Mouse (Mus musculus) midbrain, embryonic 13.5 days (tissue): ENCODE measurements around the gene Lrrc28. TPM values are rescaled to one million over a fixed set of nuclear protein-coding genes. Genes with fewer than 3 reads are reported as not detected.
A peak's percentile ranks its signal among the peaks of the same experiment; 100 is the strongest.

Experiments
- ATAC-seq: fragments of 200-750 bp; cut with Nextera tagmentation; 2 replicates; pipeline ENCODE4 v1.8.0; 2017; ENCODE audit warnings: mild to moderate bottlenecking, moderate TSS enrichment, moderate library complexity
- H3K27ac ChIP-seq: fragments of 300-500 bp; sonication (generic); 2 replicates; pipeline ENCODE4 v1.5.1; 2015; ENCODE audit warnings: inconsistent platforms, mild to moderate bottlenecking, moderate library complexity
- H3K27me3 ChIP-seq: fragments of 300-500 bp; sonication (generic); 2 replicates; pipeline ENCODE4 v1.6.1; 2015; ENCODE audit warnings: mild to moderate bottlenecking, inconsistent platforms
- H3K36me3 ChIP-seq: fragments of 300-500 bp; sonication (generic); 2 replicates; pipeline ENCODE4 v1.6.1; 2015; ENCODE audit warnings: mild to moderate bottlenecking, inconsistent platforms
- H3K4me1 ChIP-seq: fragments of 300-500 bp; sonication (generic); replicated peaks from 2 replicates; pipeline ENCODE4 v1.6.1; 2015; ENCODE audit warnings: inconsistent platforms
- H3K4me2 ChIP-seq: fragments of 300-500 bp; sonication (generic); replicated peaks from 2 replicates; pipeline ENCODE4 v1.6.1; 2015; ENCODE audit warnings: moderate library complexity, mild to moderate bottlenecking, inconsistent platforms
- H3K4me3 ChIP-seq: fragments of 300-500 bp; sonication (generic); replicated peaks from 2 replicates; pipeline ENCODE4 v1.5.1; 2015; ENCODE audit warnings: mild to moderate bottlenecking, inconsistent platforms
- H3K9ac ChIP-seq: fragments of 300-500 bp; sonication (generic); replicated peaks from 2 replicates; pipeline ENCODE4 v1.6.1; 2015; ENCODE audit warnings: mild to moderate bottlenecking, inconsistent platforms
- H3K9me3 ChIP-seq: fragments of 300-500 bp; sonication (generic); 2 replicates; pipeline ENCODE4 v1.6.1; 2016; ENCODE audit warnings: mild to moderate bottlenecking, inconsistent platforms
- WGBS: fragments of 180-500 bp; shearing (Covaris S2); methylation state at CpG from one replicate; pipeline ENCODE4 v1.1.7; 2015; 5-methylcytosine and 5-hydroxymethylcytosine counted together
- polyA plus RNA-seq: library from polyadenylated mRNA; unstranded; fragments of >200 nt; fragmentation: Nextera tagmentation; extraction: Ambion mirVana; gene quantifications from 2 replicates; pipeline ENCODE4 v1.2.1, GENCODE M21; 2015

Gene Lrrc28
- 33.3 and 34.4 TPM in 2 replicates for polyA plus RNA-seq

GRCm38 (mm10) chr7:67644833-67645680 lies at the start of gene Lrrc28:
Gene Lrrc28 (minus strand): TSS chr7:67645268.
- H3K9ac ChIP-seq: peak within 1 kb of the TSS; percentile 85
- WGBS: under 1% methylated on average over 55 of the region's 55 CpGs
- ATAC-seq: peak; percentile 99

GRCm38 (mm10) chr7:67692791-67693538 lies 47.9 kb upstream of the Lrrc28 start:
- Histone ChIP-seq H3K9me3 (no peaks in the 10 kb centered on the region), H3K9ac (no peak overlapping the region), H3K27me3 (no peaks in the 10 kb centered on the region), H3K36me3 (no peaks in the 10 kb centered on the region; the same call in 1 of the 2 replicates), H3K4me2 (no peak overlapping the region), H3K27ac (no peak overlapping the region), H3K4me3 (no peak overlapping the region), H3K4me1 (no peaks in the 10 kb centered on the region)
- ATAC-seq: no peak
- WGBS: 91% methylated on average over 23 of the region's 23 CpGs

More at GRCm38 (mm10) chr7:67644833-67645680, at the start of gene Lrrc28:
- Histone ChIP-seq H3K9me3 (no peaks in the 10 kb centered on the region), H3K4me3 (peak within 1 kb of the TSS; percentile 72), H3K4me2 (peak within 1 kb of the TSS; percentile 75), H3K27ac (peak within 1 kb of the TSS; percentile 90), H3K36me3 (peaks cover 5% of the 10 kb centered on the region), H3K27me3 (no peaks in the 10 kb centered on the region), H3K4me1 (peaks cover 42% of the 10 kb centered on the region)

DNA sequence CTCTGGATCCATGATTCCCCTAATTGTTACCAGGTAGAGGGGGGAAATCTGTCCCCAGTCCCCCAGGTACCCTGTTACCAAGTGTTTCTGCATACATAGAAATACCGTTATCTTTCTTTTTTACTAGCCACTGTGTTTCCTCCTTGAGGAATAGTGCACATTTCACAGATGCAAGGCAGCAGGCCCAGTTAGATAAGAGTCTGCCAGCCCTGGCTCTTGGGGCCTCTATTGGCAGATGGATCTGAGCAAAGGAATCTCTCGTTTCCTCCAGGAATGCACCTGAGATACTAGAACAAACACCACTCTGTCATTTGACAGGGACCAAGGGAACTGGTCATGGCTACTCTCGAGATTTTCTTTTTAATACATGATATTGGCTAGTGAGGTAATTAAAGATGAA lies 47.1 kb upstream of the Lrrc28 start:
- no peak for ATAC-seq
- Histone ChIP-seq H3K4me3 (no peak overlapping the region), H3K27ac (no peak overlapping the region), H3K9me3 (no peaks in the 10 kb centered on the region), H3K27me3 (no peaks in the 10 kb centered on the region), H3K36me3 (no peaks in the 10 kb centered on the region; the same call in 1 of the 2 replicates), H3K4me1 (no peaks in the 10 kb centered on the region), H3K9ac (no peak overlapping the region), H3K4me2 (no peak overlapping the region)
- 87% methylated on average over 3 of the region's 3 CpGs for WGBS

GRCm38 (mm10) chr7:67691036-67691435 lies 46.0 kb upstream of the Lrrc28 start:
- no peaks in the 10 kb centered on the region for H3K4me1 ChIP-seq
- 84% methylated on average over 6 of the region's 6 CpGs for WGBS
- H3K36me3 ChIP-seq: no peaks in the 10 kb centered on the region; the same call in 1 of the 2 replicates
- H3K9ac ChIP-seq: no peak overlapping the region
- H3K27me3 ChIP-seq: no peaks in the 10 kb centered on the region
- H3K27ac ChIP-seq: no peak overlapping the region
- no peaks in the 10 kb centered on the region for H3K9me3 ChIP-seq
- no peak overlapping the region for H3K4me2 ChIP-seq
- no peak overlapping the region for H3K4me3 ChIP-seq
- ATAC-seq: no peak

GRCm38 (mm10) chr7:67689793-67690192 lies 44.7 kb upstream of the Lrrc28 start:
- 84% methylated on average over 7 of the region's 7 CpGs for WGBS

GRCm38 (mm10) chr7:67688281-67688680 lies 43.2 kb upstream of the Lrrc28 start:
- H3K27ac ChIP-seq: no peak overlapping the region
- WGBS: 59% methylated on average over 3 of the region's 3 CpGs
- no peaks in the 10 kb centered on the region for H3K4me1 ChIP-seq
- H3K4me2 ChIP-seq: no peak overlapping the region
- no peaks in the 10 kb centered on the region for H3K27me3 ChIP-seq
- no peak for ATAC-seq
- no peaks in the 10 kb centered on the region for H3K9me3 ChIP-seq
- no peak overlapping the region for H3K4me3 ChIP-seq
- H3K36me3 ChIP-seq: peaks cover 7% of the 10 kb centered on the region
- no peak overlapping the region for H3K9ac ChIP-seq

More at GRCm38 (mm10) chr7:67689793-67690192, 44.7 kb upstream of the Lrrc28 start:
- no peak overlapping the region for H3K4me2 ChIP-seq
- no peaks in the 10 kb centered on the region for H3K27me3 ChIP-seq
- no peaks in the 10 kb centered on the region for H3K4me1 ChIP-seq
- no peaks in the 10 kb centered on the region for H3K9me3 ChIP-seq
- no peak overlapping the region for H3K4me3 ChIP-seq
- H3K36me3 ChIP-seq: peaks cover 7% of the 10 kb centered on the region
- H3K27ac ChIP-seq: no peak overlapping the region
- no peak overlapping the region for H3K9ac ChIP-seq
- ATAC-seq: no peak

DNA sequence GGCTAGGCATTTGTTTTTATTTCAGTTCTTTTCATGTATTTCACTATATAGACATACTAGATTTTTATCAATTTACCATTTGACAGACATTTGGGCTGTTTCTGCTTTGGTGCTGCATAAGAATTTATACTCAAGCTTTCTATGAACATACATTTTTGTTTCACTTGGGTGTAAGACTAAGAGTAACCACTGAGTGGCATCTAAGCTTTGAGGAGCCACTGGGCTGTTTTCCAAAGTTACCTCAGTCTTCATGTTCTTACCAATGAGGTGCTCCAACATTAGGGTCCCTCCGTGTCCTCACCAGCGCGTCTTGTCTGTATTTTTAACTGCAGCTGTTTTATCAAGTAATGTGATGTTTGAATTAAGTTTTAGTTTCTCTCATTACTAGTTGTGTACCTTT lies 41.5 kb upstream of the Lrrc28 start:
- ATAC-seq: no peak
- H3K9me3 ChIP-seq: no peaks in the 10 kb centered on the region
- 97% methylated on average over 3 of the region's 3 CpGs for WGBS

GRCm38 (mm10) chr7:67683006-67683405 lies 37.9 kb upstream of the Lrrc28 start:
- Histone ChIP-seq H3K4me3 (no peak overlapping the region), H3K9me3 (no peaks in the 10 kb centered on the region), H3K27me3 (no peaks in the 10 kb centered on the region), H3K27ac (no peak overlapping the region), H3K4me1 (no peaks in the 10 kb centered on the region), H3K4me2 (no peak overlapping the region), H3K36me3 (peaks cover 7% of the 10 kb centered on the region), H3K9ac (no peak overlapping the region)
- no peak for ATAC-seq
- WGBS: 90% methylated on average over 16 of the region's 16 CpGs

More for the DNA sequence above, 41.5 kb upstream of the Lrrc28 start:
- no peak overlapping the region for H3K4me3 ChIP-seq
- no peak overlapping the region for H3K4me2 ChIP-seq
- no peak overlapping the region for H3K27ac ChIP-seq
- no peak overlapping the region for H3K9ac ChIP-seq
- peaks cover 7% of the 10 kb centered on the region for H3K36me3 ChIP-seq
- H3K4me1 ChIP-seq: no peaks in the 10 kb centered on the region
- no peaks in the 10 kb centered on the region for H3K27me3 ChIP-seq

DNA sequence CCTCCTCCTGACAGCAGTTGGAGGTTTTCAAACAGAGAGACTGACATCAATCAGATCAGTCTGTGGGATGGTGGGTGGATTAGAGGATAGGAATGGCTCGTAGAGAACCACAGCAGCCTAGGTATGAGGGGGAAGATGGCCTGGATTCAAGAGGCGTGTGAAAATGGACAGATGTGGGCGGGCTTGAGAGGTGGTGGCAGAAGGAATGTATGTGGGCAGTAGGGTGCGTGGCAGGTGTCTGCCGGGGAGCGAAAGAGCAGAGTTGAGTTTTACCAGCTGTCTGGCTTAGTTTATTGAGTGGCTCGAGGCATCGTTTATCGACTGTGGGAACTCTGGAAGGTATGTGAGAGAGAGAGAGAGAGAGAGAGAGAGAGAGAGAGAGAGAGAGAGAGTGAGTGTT lies 36.0 kb upstream of the Lrrc28 start:
- Histone ChIP-seq H3K4me3 (no peak overlapping the region), H3K36me3 (peaks cover 7% of the 10 kb centered on the region), H3K9me3 (no peaks in the 10 kb centered on the region), H3K4me2 (no peak overlapping the region), H3K27ac (no peak overlapping the region), H3K27me3 (no peaks in the 10 kb centered on the region), H3K9ac (no peak overlapping the region), H3K4me1 (no peaks in the 10 kb centered on the region)
- ATAC-seq: no peak
- WGBS: 88% methylated on average over 9 of the region's 9 CpGs

DNA sequence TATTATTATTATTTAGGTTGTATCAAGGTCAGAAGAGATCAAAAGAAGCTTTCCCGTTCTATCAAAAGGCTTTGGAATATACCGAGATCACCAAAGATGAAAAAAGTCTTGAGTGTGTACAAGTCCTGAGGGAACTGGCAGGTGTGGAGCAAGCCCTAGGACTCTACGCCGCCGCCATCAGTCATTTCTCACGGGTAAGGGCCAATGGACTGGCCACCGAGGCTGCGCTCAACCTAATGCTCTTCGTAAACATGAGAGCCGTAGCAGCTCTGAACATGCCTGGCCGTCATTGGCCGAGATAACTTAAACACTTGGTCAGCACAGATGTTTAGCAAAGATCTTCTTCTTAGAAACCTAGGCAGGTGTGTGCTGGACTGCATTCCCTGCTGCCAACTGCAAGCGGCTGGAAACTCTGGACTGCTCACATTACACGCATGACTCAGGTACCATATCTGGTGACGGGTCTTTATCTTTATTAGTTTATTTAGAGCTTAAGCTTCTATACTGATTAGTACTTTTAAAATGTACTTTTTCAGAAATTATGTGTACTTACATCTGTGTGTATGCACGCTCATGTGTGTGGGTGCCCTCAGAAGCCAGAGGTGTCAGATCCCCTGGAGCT lies 33.9 kb upstream of the Lrrc28 start:
- H3K4me3 ChIP-seq: no peak overlapping the region
- no peak overlapping the region for H3K9ac ChIP-seq
- H3K4me1 ChIP-seq: no peaks in the 10 kb centered on the region
- WGBS: 94% methylated on average over 16 of the region's 16 CpGs
- no peak overlapping the region for H3K27ac ChIP-seq
- no peak overlapping the region for H3K4me2 ChIP-seq
- no peaks in the 10 kb centered on the region for H3K9me3 ChIP-seq
- H3K36me3 ChIP-seq: no peaks in the 10 kb centered on the region
- no peak for ATAC-seq
- no peaks in the 10 kb centered on the region for H3K27me3 ChIP-seq

GRCm38 (mm10) chr7:67673656-67674055 lies 28.6 kb upstream of the Lrrc28 start:
- Histone ChIP-seq H3K4me1 (no peaks in the 10 kb centered on the region), H3K27me3 (no peaks in the 10 kb centered on the region), H3K4me3 (no peak overlapping the region), H3K27ac (no peak overlapping the region), H3K9me3 (no peaks in the 10 kb centered on the region), H3K36me3 (peaks cover 17% of the 10 kb centered on the region), H3K4me2 (no peak overlapping the region), H3K9ac (no peak overlapping the region)
- 91% methylated on average over 5 of the region's 5 CpGs for WGBS
- no peak for ATAC-seq

- H3K27me3 ChIP-seq: no peaks in the 10 kb centered on the region
- peak; percentile 82 for ATAC-seq
- H3K27ac ChIP-seq: no peak overlapping the region
- H3K4me2 ChIP-seq: no peak overlapping the region
- 10% methylated on average over 10 of the region's 10 CpGs for WGBS
- no peaks in the 10 kb centered on the region for H3K9me3 ChIP-seq
- H3K36me3 ChIP-seq: peaks cover 21% of the 10 kb centered on the region
- no peak overlapping the region for H3K4me3 ChIP-seq
- no peaks in the 10 kb centered on the region for H3K4me1 ChIP-seq
- no peak overlapping the region for H3K9ac ChIP-seq
These were observed 27.6 kb upstream of the Lrrc28 start for GRCm38 (mm10) chr7:67672650-67673049.
